Mouse (Mus musculus) stomach, embryonic 14.5 days (tissue): ENCODE data around the gene Meioc. TPM values are rescaled to one million over a fixed set of nuclear protein-coding genes. Genes with fewer than 3 reads are reported as not detected.

Experiments
- microRNA-seq: library from miRNA; unstranded; fragments of <30 nt; microRNA quantifications from one replicate; pipeline ENCODE4, GENCODE M21; 2016
- polyA plus RNA-seq: library from polyadenylated mRNA; unstranded; fragments of >200 nt; fragmentation: Nextera tagmentation; extraction: Ambion mirVana; gene quantifications from 2 replicates; pipeline ENCODE4 v1.2.1, GENCODE M21; 2014

Gene Meioc
- polyA plus RNA-seq, 1 experiment from 2014 or later, result 0.80 TPM

Small RNAs within 50 kb of the gene (microRNA-seq; reads per million reads assigned to microRNA genes)
- gene Gm22920, result not detected

Other genes with a start within 250 kb of the Meioc start
- gene Grn, start 233.4 kb upstream of the Meioc start, polyA plus RNA-seq, result 112 and 122 TPM in 2 replicates
- 7.1 and 8.0 TPM in 2 replicates for gene Fam171a2, start 216.0 kb upstream of the Meioc start, polyA plus RNA-seq
- gene Itga2b, start 193.6 kb upstream of the Meioc start, polyA plus RNA-seq, result 6.4 and 7.5 TPM in 2 replicates
- 55.4 and 64.7 TPM in 2 replicates for gene Gpatch8, start 107.3 kb upstream of the Meioc start, polyA plus RNA-seq
- gene Gm11627, start 84.3 kb upstream of the Meioc start, polyA plus RNA-seq, result 15.9 and 18.9 TPM in 2 replicates
- 30.5 and 30.6 TPM in 2 replicates for gene Fzd2, start 59.3 kb upstream of the Meioc start, polyA plus RNA-seq
- gene Ccdc43, start 34.1 kb downstream of the Meioc start, polyA plus RNA-seq, result 39.5 and 47.1 TPM in 2 replicates
- 5.5 and 6.8 TPM in 2 replicates for gene Adam11, start 97.7 kb downstream of the Meioc start, polyA plus RNA-seq
- gene Gjc1, start 156.0 kb downstream of the Meioc start, polyA plus RNA-seq, result 57.0 and 64.8 TPM in 2 replicates
- not detected in 2 replicates for gene Higd1b, start 172.1 kb downstream of the Meioc start, polyA plus RNA-seq
- 148 and 168 TPM in 2 replicates for gene Eftud2, start 217.3 kb downstream of the Meioc start, polyA plus RNA-seq
- 1.3 and 1.7 TPM in 2 replicates for gene Ccdc103, start 217.5 kb downstream of the Meioc start, polyA plus RNA-seq
- not detected in 2 replicates for gene Fam187a, start 221.5 kb downstream of the Meioc start, polyA plus RNA-seq
- 0.34 and 0.62 TPM in 2 replicates for gene Gfap, start 237.2 kb downstream of the Meioc start, polyA plus RNA-seq